Mouse (Mus musculus) G1E (cell line): ENCODE data around the gene Cdh13. TPM values are rescaled to one million over a fixed set of nuclear protein-coding genes. Genes with fewer than 3 reads are reported as not detected.
"Not testable (repeated sequence)": the region's sequence is repeated elsewhere in the genome, so short reads cannot be mapped to it uniquely, and the experiment has no call there.

Source experiments
- ATAC-seq: 2 replicates; pipeline ENCODE4 v1.8.0; 2016; ENCODE audit warnings: mild to moderate bottlenecking; ENCODE audit not compliant: insufficient number of reproducible peaks, poor library complexity, low FRiP score, severe bottlenecking; ENCODE audit errors: extremely low read depth
- DNase-seq: peaks from one replicate; pipeline ENCODE4 v3.0.0; 2012; ENCODE audit warnings: low spot score
- H3K27me3 ChIP-seq: 2 replicates; pipeline ENCODE4 v1.6.1; 2012; ENCODE audit warnings: mild to moderate bottlenecking, low read length, inconsistent platforms; ENCODE audit not compliant: insufficient read depth
- H3K36me3 ChIP-seq: replicated peaks from 2 replicates; pipeline ENCODE3; 2012; ENCODE audit warnings: mild to moderate bottlenecking, inconsistent platforms
- H3K4me1 ChIP-seq: 2 replicates; pipeline ENCODE4 v1.6.1; 2012; ENCODE audit warnings: low read depth, low read length, inconsistent platforms, mixed read lengths; ENCODE audit not compliant: insufficient read depth
- H3K4me3 ChIP-seq: 2 replicates; pipeline ENCODE4 v1.5.1; 2012; ENCODE audit warnings: low read depth, mild to moderate bottlenecking, inconsistent platforms, low read length, moderate library complexity, mixed read lengths
- H3K9me3 ChIP-seq: replicated peaks from 2 replicates; pipeline ENCODE4 v1.6.1; 2012; ENCODE audit warnings: inconsistent platforms
- CTCF ChIP-seq: IDR thresholded peaks from 2 replicates; pipeline ENCODE4 v1.5.1; 2012; ENCODE audit warnings: low read depth, low read length, inconsistent platforms, mixed read lengths
- GATA1 ChIP-seq: IDR thresholded peaks from 2 replicates; pipeline ENCODE4 v1.6.1; 2012; ENCODE audit warnings: borderline replicate concordance, low read length, inconsistent platforms, mixed read lengths
- GATA2 ChIP-seq: IDR thresholded peaks from 2 replicates; pipeline ENCODE4 v1.6.1; 2012; ENCODE audit warnings: low read depth, low read length, inconsistent platforms, borderline replicate concordance
- POLR2AphosphoS5 ChIP-seq: IDR thresholded peaks from 2 replicates; pipeline ENCODE4 v1.6.1; 2012; ENCODE audit warnings: low read depth, low read length, inconsistent platforms; ENCODE audit not compliant: insufficient replicate concordance
- TAL1 ChIP-seq: conservative IDR thresholded peaks from 2 replicates; pipeline ENCODE4 v1.6.1; 2012; ENCODE audit warnings: low read depth, low read length, inconsistent platforms, mixed read lengths
- polyA plus RNA-seq: library from polyadenylated mRNA; stranded (reverse); fragments of >175 nt; gene quantifications from 2 replicates; pipeline ENCODE4 v1.2.3, GENCODE M21; 2012
- total RNA-seq, 2 experiments: library from RNA; stranded (forward) in 1 of 2; stranded (reverse) in 1 of 2; fragments of 200-1000 nt in 1 of 2; fragments of >200 nt in 1 of 2; fragmentation: Nextera tagmentation in 1 of 2; gene quantifications; 2 replicates each; pipeline ENCODE4 v1.2.3; 2014 to 2017

Cdh13 gene
- total and polyA plus RNA-seq, 3 experiments = 0.22 TPM; not detected in 2

DNA sequence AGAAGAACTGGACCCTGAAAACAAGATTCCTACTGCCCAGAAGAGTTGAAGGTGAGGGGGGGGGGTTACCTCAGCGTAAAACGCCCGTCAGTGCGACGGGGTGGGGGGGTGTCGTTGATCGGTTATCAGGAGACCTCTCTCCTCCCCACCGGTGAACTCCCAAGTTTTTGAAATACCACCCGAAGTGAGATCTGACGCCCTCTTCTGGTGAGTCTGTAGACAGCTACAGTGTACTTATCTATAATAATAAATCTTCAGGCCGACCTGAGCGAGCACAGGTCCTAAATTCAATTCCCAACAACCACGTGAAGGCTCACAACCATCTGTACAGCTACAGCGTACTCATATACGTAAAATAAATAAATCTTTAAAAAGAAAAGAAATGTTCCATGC, 1062.1 kb downstream of the Cdh13 start:
- H3K4me3 ChIP-seq = peak overlapping the region; percentile 99
- no peaks in the 10 kb centered on the region for H3K9me3 ChIP-seq
- H3K4me1 ChIP-seq = peaks cover 33% of the 10 kb centered on the region
- no peak for TF ChIP-seq TAL1
- peaks cover 46% of the 10 kb centered on the region for H3K36me3 ChIP-seq
- ATAC-seq = no peak
- no peak for DNase-seq
- no peaks in the 10 kb centered on the region for H3K27me3 ChIP-seq

DNA sequence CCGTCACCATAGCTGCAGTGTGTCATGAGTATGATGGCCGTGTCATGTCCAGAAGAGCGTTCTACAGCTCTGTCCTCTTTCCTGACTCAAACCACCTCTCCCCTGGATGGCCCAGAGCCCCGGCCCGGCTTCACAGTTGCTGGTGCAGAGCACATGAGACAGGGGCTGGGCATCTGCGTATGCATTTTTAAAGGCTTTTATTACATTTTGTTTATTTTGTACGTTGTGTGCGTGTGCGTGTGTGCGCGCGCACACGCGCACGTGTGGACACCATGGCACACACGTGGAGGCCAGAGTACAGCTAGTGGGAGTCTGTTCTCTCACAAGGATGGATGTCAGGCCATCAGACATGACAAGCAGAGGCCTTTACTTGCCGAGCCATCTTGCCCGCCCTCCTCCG, 1068.1 kb downstream of the Cdh13 start:
- peaks cover 52% of the 10 kb centered on the region for H3K36me3 ChIP-seq
- no peak overlapping the region for H3K4me3 ChIP-seq
- H3K27me3 ChIP-seq = no peaks in the 10 kb centered on the region
- H3K4me1 ChIP-seq = peaks cover 32% of the 10 kb centered on the region
- no peaks in the 10 kb centered on the region for H3K9me3 ChIP-seq
- ATAC-seq = no peak
- DNase-seq = no peak
- TF ChIP-seq GATA1 = no peak
- no peak for TF ChIP-seq POLR2AphosphoS5
- TF ChIP-seq TAL1 = no peak
- no peak for TF ChIP-seq GATA2
- no peak for TF ChIP-seq CTCF

DNA sequence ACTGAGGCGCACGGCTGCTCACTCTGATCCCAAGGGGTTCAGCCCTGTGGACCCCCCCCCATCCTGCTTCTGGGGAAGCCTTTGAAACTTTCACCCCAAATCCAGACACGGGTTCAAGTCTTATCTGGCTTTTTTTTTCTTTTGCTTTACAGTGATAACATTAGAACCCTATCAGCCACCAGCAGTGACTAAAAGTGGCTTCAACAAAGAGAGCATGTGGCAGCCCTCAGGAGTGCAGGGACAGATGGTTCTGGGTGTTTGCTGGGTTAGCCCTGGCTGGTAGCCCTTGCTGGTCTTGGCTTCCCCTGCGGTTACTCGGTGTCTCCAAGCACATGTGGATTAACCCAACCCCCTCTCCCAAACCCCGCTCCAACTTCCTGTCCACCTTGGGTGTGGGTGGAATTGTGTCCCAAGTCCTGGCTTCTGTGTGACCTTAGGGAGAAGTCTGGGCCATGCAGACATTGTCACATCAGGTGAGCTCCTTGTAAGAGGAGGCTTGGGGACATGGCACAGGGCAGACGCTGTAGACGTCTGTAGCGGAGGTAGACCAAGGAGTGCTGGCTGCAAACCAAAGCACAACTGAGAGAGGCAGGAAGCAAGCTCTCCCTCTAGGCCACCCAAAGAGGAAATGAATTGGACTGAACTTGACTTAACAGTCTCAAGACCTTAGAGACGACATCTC, 1069.6 kb downstream of the Cdh13 start:
- DNase-seq = no peak
- ATAC-seq = peak; percentile 70
- Histone ChIP-seq H3K36me3 (peaks cover 37% of the 10 kb centered on the region), H3K27me3 (no peaks in the 10 kb centered on the region), H3K4me1 (peaks cover 28% of the 10 kb centered on the region), H3K4me3 (peak overlapping the region; percentile 27; the same call in 1 of the 2 replicates), H3K9me3 (no peaks in the 10 kb centered on the region)
- TF ChIP-seq POLR2AphosphoS5 = no peak
- TF ChIP-seq GATA2 = no peak
- TF ChIP-seq TAL1 = no peak
- TF ChIP-seq GATA1 = no peak
- no peak for TF ChIP-seq CTCF

DNA sequence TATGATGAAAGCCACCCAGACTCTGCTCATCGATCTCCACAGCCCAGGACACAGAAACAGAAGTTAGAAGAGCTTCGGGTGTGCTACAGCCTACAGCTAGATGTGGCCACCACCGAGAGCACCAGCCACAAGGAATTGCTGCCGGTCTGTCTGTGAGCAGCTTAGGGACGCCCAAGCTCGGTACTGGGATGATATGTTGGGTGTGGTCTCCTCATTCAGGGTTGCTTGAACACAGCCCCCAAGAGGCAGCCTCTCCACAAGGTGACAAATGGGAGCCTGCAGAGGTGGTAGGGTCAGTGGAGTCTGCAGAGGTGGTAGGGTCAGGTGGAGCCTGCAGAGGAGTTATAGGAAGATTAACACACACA, 1070.1 kb downstream of the Cdh13 start:
- TF ChIP-seq CTCF (no peak), GATA1 (no peak), TAL1 (no peak), POLR2AphosphoS5 (no peak), GATA2 (no peak)
- DNase-seq = no peak
- no peak overlapping the region; the same call in 1 of the 2 replicates for H3K4me3 ChIP-seq

DNA sequence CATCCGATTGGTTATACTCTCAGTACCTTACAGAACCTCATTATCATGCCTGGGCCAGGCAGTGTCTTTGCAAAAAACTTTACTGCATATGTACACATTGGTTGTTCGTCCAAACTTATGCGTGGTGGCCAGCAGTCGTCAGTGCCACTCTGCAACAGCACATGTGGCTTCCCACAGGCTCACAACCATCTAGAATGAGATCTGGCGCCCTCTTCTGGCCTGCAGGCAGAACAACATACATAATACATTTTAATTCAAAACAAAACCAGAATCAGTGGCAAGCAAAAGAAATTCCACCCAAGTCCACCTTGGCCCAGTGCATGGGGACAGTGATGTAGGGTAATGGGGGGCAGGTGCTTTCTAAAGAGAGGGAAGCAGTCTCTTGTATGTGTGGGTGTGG, 1073.1 kb downstream of the Cdh13 start:
- not testable (repeated sequence) for H3K9me3 ChIP-seq, H3K36me3 ChIP-seq, DNase-seq, H3K27me3 ChIP-seq, H3K4me3 ChIP-seq, ATAC-seq
- peaks cover 19% of the 10 kb centered on the region for H3K4me1 ChIP-seq
- peak; percentile 43; the same call in 1 of the 2 replicates for TF ChIP-seq CTCF

More for the DNA sequence above, 1070.1 kb downstream of the Cdh13 start:
- ATAC-seq = no peak
- Histone ChIP-seq H3K36me3 (peaks cover 32% of the 10 kb centered on the region), H3K4me1 (peaks cover 28% of the 10 kb centered on the region), H3K9me3 (no peaks in the 10 kb centered on the region), H3K27me3 (no peaks in the 10 kb centered on the region; the same call in 1 of the 2 replicates)

DNA sequence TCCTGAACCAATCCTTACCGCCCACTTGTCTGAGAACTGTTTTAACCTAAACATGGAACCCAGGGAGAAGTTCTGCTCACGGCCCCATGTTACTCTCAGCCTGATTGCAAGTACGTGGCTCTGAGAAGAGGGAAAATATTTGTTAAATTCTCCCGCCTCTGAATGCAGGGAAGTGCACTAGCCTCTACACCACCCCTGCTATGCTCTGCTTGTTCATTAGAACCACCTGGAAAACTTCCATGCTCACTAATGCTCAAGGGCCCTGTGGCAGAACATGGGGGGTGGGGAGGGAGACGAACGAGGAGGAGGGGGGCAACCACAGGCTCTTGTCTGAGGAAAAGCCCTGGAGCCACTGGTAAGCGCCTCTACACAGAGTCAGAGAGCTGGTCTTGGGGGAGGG, 1074.6 kb downstream of the Cdh13 start:
- DNase-seq (no peak), ATAC-seq (no peak)
- H3K4me1 ChIP-seq = peaks cover 12% of the 10 kb centered on the region
- no peaks in the 10 kb centered on the region; the same call in 1 of the 2 replicates for H3K27me3 ChIP-seq
- H3K9me3 ChIP-seq = no peaks in the 10 kb centered on the region
- H3K36me3 ChIP-seq = no peaks in the 10 kb centered on the region
- TF ChIP-seq TAL1 (no peak), GATA2 (no peak), POLR2AphosphoS5 (no peak), GATA1 (no peak), CTCF (no peak)
- no peak overlapping the region for H3K4me3 ChIP-seq

DNA sequence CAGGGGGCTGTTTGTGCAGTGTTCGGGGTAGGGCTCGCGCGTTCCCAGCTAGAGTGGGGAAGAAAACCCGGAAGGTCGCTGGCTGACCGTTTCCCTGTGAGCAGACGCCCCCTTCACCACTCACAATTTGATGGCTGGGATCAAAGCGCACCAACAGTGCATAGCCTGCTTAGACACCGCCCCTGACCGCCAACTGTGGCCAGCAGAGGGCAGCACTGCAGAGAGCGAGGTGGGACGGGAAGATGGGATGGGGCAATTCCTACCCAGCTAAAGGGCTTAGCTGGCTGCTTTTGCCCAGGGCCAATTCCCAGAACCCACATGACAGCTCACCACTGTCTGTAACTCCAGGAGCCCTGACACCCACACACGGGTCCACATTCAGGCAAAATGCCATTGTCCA, 1075.3 kb downstream of the Cdh13 start:
- TF ChIP-seq POLR2AphosphoS5 = no peak
- peak; percentile 70 for TF ChIP-seq CTCF
- Histone ChIP-seq H3K36me3 (no peaks in the 10 kb centered on the region), H3K9me3 (no peaks in the 10 kb centered on the region), H3K4me3 (no peak overlapping the region), H3K27me3 (no peaks in the 10 kb centered on the region; the same call in 1 of the 2 replicates), H3K4me1 (peaks cover 6% of the 10 kb centered on the region; the same call in 1 of the 2 replicates)
- DNase-seq = no peak
- ATAC-seq = peak; percentile 60
